Mouse (Mus musculus) cortical plate, adult 2 months (tissue): Measurements from ENCODE around the gene Jpt1. TPM values are rescaled to one million over a fixed set of nuclear protein-coding genes. Genes with fewer than 3 reads are reported as not detected.
"Not testable (repeated sequence)": the region's sequence is repeated elsewhere in the genome, so short reads cannot be mapped to it uniquely, and the experiment has no call there.

Experiments
- H3K27ac ChIP-seq: fragments of 200-500 bp; 2 replicates; pipeline ENCODE4 v1.5.1; 2012; ENCODE audit warnings: low read length, control low read depth, inconsistent platforms; ENCODE audit not compliant: insufficient read depth
- H3K4me1 ChIP-seq: fragments of 200-500 bp; 2 replicates; pipeline ENCODE4 v1.6.1; 2011; ENCODE audit warnings: low read length; ENCODE audit not compliant: control insufficient read depth, insufficient read depth
- H3K4me3 ChIP-seq: fragments of 200-500 bp; 2 replicates; pipeline ENCODE4 v1.5.1; 2011; ENCODE audit warnings: mild to moderate bottlenecking, low read length, control low read depth; ENCODE audit not compliant: insufficient read depth
- CTCF ChIP-seq: fragments of 200-500 bp; IDR thresholded peaks from 2 replicates; pipeline ENCODE4 v1.5.1; 2011; ENCODE audit warnings: mild to moderate bottlenecking, control low read depth, low read length; ENCODE audit not compliant: insufficient read depth; ENCODE audit errors: extremely low read depth
- POLR2A ChIP-seq: fragments of 200-500 bp; IDR thresholded peaks from 2 replicates; pipeline ENCODE4 v1.6.1; 2011; ENCODE audit warnings: mild to moderate bottlenecking, low read length, control low read depth; ENCODE audit not compliant: insufficient read depth; ENCODE audit errors: extremely low read depth
- polyA plus RNA-seq: library from polyadenylated mRNA; depleted of rRNA; stranded (reverse); fragments of >200 nt; gene quantifications from 2 replicates; pipeline ENCODE4 v1.2.3, GENCODE M21; 2012

Jpt1 gene
- polyA plus RNA-seq, 1 experiment = 211 TPM

DNA sequence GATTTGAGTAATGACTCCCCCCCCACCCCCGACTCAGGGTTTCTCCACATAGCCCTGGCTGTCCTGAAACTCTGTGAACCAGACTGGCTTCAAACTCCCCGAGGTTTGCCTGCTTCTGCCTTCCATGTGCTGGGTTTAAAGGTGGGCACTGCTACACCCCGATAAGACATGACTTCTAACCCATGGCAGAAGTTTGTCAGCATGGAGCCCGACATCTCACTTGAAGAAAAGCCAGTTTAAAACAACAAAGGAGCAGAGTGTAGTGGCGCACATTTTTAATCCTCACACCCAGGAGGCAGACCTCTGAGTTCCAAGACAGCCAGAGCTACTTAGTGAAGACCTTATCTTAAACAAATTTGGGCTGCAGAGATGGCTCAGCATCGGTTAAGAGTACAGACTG lies 21.8 kb downstream of the Jpt1 start:
- TF ChIP-seq CTCF = no peak
- no peak for TF ChIP-seq POLR2A
- Histone ChIP-seq H3K27ac (no peak overlapping the region), H3K4me1 (no peaks in the 10 kb centered on the region), H3K4me3 (peak overlapping the region; percentile 76; the same call in 1 of the 2 replicates)

DNA sequence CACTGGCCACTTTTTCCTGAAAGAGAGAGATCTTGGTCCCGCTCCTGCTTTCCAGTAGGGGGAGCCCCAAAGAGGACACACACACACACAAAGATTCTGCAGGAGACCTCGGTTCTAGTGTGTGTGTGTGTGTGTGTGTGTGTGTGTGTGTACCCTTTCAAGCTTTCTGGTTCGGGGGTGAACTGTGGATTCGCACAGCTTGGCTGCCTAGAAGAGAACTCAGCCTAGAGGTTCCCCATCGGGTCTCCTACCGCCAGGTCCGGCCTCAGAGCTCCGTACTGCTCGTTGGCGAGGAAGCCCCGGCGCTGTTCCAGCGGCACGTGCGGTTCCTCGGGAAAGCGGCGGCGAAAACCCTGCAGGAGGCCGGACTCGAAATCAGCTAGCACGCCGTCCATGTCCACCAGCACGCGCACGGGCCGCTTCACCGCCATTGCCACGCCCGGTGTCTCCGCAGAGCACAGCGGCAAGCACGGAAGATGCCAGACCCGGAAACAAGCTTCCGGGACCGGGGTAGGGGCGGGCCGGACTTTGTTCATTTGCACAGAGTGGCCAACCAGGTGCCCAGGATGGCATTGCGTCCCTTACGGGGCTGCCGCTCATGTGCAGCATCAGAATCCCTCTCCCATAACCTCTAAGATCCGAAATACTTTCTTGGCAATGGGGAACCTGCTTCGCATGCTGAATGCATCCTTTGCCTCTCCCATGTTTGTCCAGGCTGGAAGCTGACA lies 22.7 kb downstream of the Jpt1 start, which contains the start of gene Nt5c:
Nt5c (minus strand) TSS at position 507 of the 728 bp plus-strand sequence.
- TF ChIP-seq POLR2A (peak; percentile 57), CTCF (peak; percentile 64)
- H3K27ac ChIP-seq = peak within 1 kb of the TSS; percentile 42; the same call in 1 of the 2 replicates
- H3K4me1 ChIP-seq = no peaks in the 10 kb centered on the region
- H3K4me3 ChIP-seq = peak within 1 kb of the TSS; percentile 76

GRCm38 (mm10) chr11:115490441-115491355 lies 23.5 kb downstream of the Jpt1 start:
- Histone ChIP-seq H3K27ac (no peak overlapping the region), H3K4me1 (no peaks in the 10 kb centered on the region), H3K4me3 (peak overlapping the region; percentile 76)
- TF ChIP-seq POLR2A (no peak), CTCF (no peak)

DNA sequence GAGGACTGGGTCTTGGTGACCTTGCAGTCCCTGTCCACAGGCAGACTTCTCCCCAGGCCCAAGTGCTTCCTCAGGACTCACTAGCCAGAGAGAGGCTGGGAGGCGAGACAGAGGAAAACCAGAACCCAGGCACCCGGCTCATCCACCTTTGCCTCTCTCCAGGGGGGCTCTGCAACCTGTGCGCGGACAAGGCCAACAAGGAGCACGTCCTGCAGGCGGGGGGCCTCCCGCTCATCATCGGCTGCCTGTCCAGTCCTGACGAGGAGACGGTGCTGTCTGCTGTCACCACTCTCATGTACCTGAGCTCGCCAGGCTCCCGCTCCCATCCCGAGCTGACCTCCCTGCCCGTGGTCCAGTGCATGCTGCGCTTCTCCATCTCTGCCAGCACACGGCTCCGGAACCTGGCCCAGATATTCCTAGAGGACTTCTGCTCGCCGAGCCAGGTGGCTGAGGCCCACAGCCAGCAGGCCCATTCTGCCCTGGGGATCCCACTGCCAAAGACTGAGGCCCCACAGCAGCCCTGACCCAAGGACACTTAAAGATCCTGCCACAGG lies 25.6 kb downstream of the Jpt1 start:
- no peak overlapping the region for H3K27ac ChIP-seq
- H3K4me3 ChIP-seq = no peak overlapping the region
- H3K4me1 ChIP-seq = no peaks in the 10 kb centered on the region
- TF ChIP-seq CTCF = no peak
- TF ChIP-seq POLR2A = no peak

GRCm38 (mm10) chr11:115485155-115485554 lies 29.0 kb downstream of the Jpt1 start:
- Histone ChIP-seq H3K27ac (no peak overlapping the region), H3K4me3 (no peak overlapping the region), H3K4me1 (peaks cover 3% of the 10 kb centered on the region)
- TF ChIP-seq CTCF = no peak
- TF ChIP-seq POLR2A = no peak

GRCm38 (mm10) chr11:115483726-115484125 lies 30.5 kb downstream of the Jpt1 start:
- TF ChIP-seq POLR2A = no peak
- TF ChIP-seq CTCF = peak; percentile 91
- H3K4me3 ChIP-seq = no peak overlapping the region
- H3K4me1 ChIP-seq = peaks cover 4% of the 10 kb centered on the region
- no peak overlapping the region for H3K27ac ChIP-seq

- no peak for TF ChIP-seq CTCF
- TF ChIP-seq POLR2A = no peak
- H3K4me1 ChIP-seq = peaks cover 7% of the 10 kb centered on the region
- no peak overlapping the region for H3K4me3 ChIP-seq
- no peak overlapping the region for H3K27ac ChIP-seq
Measured at GRCm38 (mm10) chr11:115483278-115483677, 30.9 kb downstream of the Jpt1 start.

DNA sequence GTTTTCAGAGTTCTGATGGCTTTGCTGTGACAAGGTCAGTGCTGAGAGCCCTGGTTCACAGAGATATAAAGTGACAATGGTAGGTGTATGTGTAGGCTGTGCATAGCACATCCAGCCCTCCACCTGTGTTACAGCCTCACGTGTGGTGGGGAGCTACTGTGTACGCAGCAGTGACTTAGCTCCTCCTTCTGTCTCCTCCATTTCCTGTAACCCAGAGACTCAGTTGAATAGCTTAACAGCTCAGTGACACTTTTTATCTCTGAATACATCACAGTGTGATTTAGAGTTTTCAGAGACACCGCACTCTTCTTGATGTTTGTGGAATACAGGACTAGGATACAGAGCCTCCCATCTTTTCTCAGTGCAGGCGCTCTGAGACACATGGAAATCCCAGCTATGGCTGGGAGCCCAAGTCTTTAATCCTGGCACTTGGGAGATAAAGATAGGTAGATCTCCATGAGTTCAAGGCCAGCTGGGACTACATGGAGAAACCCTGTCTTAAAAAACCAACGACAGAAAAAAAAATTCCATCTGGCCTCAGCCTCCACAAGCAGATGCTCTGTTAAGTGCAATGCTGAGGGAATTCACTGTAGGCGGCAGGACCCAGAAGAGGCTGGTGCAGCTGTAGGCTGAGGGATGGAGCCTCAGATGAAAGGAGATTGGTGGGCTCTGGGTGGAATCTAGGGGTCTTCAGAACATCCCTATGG lies 32.5 kb downstream of the Jpt1 start:
- Histone ChIP-seq H3K27ac (peak overlapping the region; percentile 91; the same call in 1 of the 2 replicates), H3K4me1 (peaks cover 7% of the 10 kb centered on the region), H3K4me3 (no peak overlapping the region)
- no peak for TF ChIP-seq CTCF
- no peak for TF ChIP-seq POLR2A

DNA sequence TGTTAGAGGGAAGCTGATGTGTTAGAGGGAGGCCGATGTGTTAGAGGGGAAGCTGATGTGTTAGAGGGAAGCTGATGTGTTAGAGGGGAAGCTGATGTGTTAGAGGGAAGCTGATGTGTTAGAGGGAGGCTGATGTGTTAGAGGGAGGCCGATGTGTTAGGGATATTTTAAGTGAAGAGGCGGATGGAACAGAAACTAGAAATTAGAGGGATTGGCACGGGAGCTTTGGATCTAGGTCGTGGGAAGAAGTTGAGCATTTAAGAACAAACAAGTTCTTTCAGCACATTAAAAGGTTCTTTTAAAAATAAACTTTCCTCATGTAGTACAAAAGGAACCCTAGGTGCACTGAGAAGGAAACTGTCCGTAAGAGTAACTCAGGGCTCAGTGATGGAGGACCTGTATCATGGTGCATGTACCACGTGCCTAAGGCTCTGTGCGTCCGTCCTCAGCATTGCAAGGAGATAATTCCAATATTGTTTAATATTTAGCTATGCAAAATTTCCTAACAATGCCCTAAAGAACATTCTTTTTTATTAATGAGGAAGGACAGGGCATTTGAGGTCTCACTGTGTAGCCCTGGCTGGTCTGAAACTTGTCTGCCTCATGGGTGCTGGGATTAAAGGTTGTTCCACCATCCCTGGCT lies 35.8 kb downstream of the Jpt1 start:
- TF ChIP-seq CTCF (no peak), POLR2A (no peak)
- Histone ChIP-seq H3K27ac (no peak overlapping the region), H3K4me1 (peaks cover 11% of the 10 kb centered on the region), H3K4me3 (no peak overlapping the region)

GRCm38 (mm10) chr11:115477388-115477787 lies 36.8 kb downstream of the Jpt1 start:
- H3K4me1 ChIP-seq = peaks cover 12% of the 10 kb centered on the region
- not testable (repeated sequence) for H3K27ac ChIP-seq, H3K4me3 ChIP-seq

- H3K4me3 ChIP-seq = peak overlapping the region; percentile 54; the same call in 1 of the 2 replicates
- H3K27ac ChIP-seq = not testable (repeated sequence)
- peaks cover 12% of the 10 kb centered on the region for H3K4me1 ChIP-seq
Measured at GRCm38 (mm10) chr11:115476630-115477029, 37.6 kb downstream of the Jpt1 start.
